14 mouse cellular contexts compared by ENCODE assay signal in genomic region chr13:12412016-12412415, GRCm38 (mm10). TPM values are rescaled to one million over a fixed set of nuclear protein-coding genes. Genes with fewer than 3 reads are reported as not detected.
DNase-seq lines count a peak whose midpoint lies in the region; ATAC-seq and TF ChIP-seq lines count a peak whose summit lies in the region.
"Had no signal": no experiment of that assay in that cellular context is flagged by ENCODE, and none has a peak within 500 bp of the region (broad histone marks: within the 10 kb centered on the region; RNA-seq: fewer than 3 reads in every experiment).

No protein-coding gene starts in this region.

- H3K36me3 ChIP-seq in spleen, adult 2 months (ENCODE audit: control insufficient read depth, insufficient read depth, low read length) = peaks cover 27% of the 10 kb centered on the region
- peaks cover 41% of the 10 kb centered on the region for H3K36me3 ChIP-seq in hindbrain, postnatal 0 days (ENCODE audit: insufficient read depth, low read length)

- H3K4me3 ChIP-seq in spleen, adult 2 months (ENCODE audit: extremely low read depth, insufficient read depth, insufficient read length) = no peak overlapping the region
- H3K4me3 ChIP-seq in hindbrain, postnatal 0 days (ENCODE audit: low read length) = no peak overlapping the region
- H3K4me3 ChIP-seq: forebrain, embryonic 12.5 days; heart, embryonic 13.5 days; limb, embryonic 15.5 days; stomach, embryonic 15.5 days had no signal

- H3K27ac ChIP-seq in spleen, adult 2 months (ENCODE audit: insufficient read depth, low read length) = peak overlapping the region; percentile 58; the same call in 1 of the 2 replicates
- H3K27ac ChIP-seq in hindbrain, postnatal 0 days = no peak overlapping the region
- H3K27ac ChIP-seq: forebrain, embryonic 12.5 days; heart, embryonic 13.5 days; limb, embryonic 15.5 days; stomach, embryonic 15.5 days had no signal

- no peak for DNase-seq in frontal cortex, postnatal 25 days (ENCODE audit: low spot score in 2 of 2)
- peak in 1 of 2 experiments; percentile 16 for DNase-seq in spleen, adult 2 months (ENCODE audit: low read depth in 1 of 2, low spot score in 2 of 2)
- DNase-seq in spleen, adult 12 weeks (ENCODE audit: low spot score) = no peak
- peak; percentile 14 for DNase-seq in lung, postnatal 14 days
- no peak for DNase-seq in hindbrain, postnatal 0 days (ENCODE audit: low spot score)
- DNase-seq in urinary bladder, postnatal 14 days (ENCODE audit: low spot score) = no peak
- DNase-seq in kidney, adult 18-20 months = no peak
- DNase-seq: cerebellum, postnatal 10 days; kidney, postnatal 25 days had no signal

- TF ChIP-seq POLR2A in spleen, adult 2 months (IDR thresholded peaks at IDR 0.05; ENCODE audit: low read depth, low read length) = no peak

- H3K9me3 ChIP-seq in hindbrain, postnatal 0 days (ENCODE audit: low read length) = no peaks in the 10 kb centered on the region
- H3K9me3 ChIP-seq: forebrain, embryonic 12.5 days; heart, embryonic 13.5 days; limb, embryonic 15.5 days; stomach, embryonic 15.5 days had no signal

- H3K9ac ChIP-seq in hindbrain, postnatal 0 days (replicated peaks; ENCODE audit: low read length) = no peak overlapping the region
- H3K9ac ChIP-seq: forebrain, embryonic 12.5 days; heart, embryonic 13.5 days; limb, embryonic 15.5 days; stomach, embryonic 15.5 days had no signal

- TF ChIP-seq CTCF in spleen, adult 2 months (IDR thresholded peaks at IDR 0.05; ENCODE audit: extremely low read depth, insufficient read depth, insufficient read length, insufficient replicate concordance) = no peak
- no peak for TF ChIP-seq CTCF in hindbrain, postnatal 0 days (IDR thresholded peaks at IDR 0.05; ENCODE audit: low read depth)

- ATAC-seq in frontal cortex, adult (ENCODE audit: low TSS enrichment) = 0 out of 2 replicates have a peak, but pooled peaks have one; percentile 27
- no peak for ATAC-seq in hindbrain, postnatal 0 days

- WGBS in spleen, adult 2 months = 13% methylated on average over 8 of the region's 8 CpGs
- WGBS in hindbrain, postnatal 0 days = 88% methylated on average over 8 of the region's 8 CpGs

- peaks cover 5% of the 10 kb centered on the region; the same call in 1 of the 2 replicates for H3K4me1 ChIP-seq in spleen, adult 2 months (ENCODE audit: control insufficient read depth, insufficient read depth, insufficient read length)
- no peaks in the 10 kb centered on the region for H3K4me1 ChIP-seq in hindbrain, postnatal 0 days (ENCODE audit: insufficient read depth, low read length)
- H3K4me1 ChIP-seq: forebrain, embryonic 12.5 days; heart, embryonic 13.5 days; limb, embryonic 15.5 days; stomach, embryonic 15.5 days had no signal

- no peak overlapping the region for H3K4me2 ChIP-seq in hindbrain, postnatal 0 days (ENCODE audit: low read depth, low read length)
- H3K4me2 ChIP-seq: forebrain, embryonic 12.5 days; heart, embryonic 13.5 days; limb, embryonic 15.5 days; stomach, embryonic 15.5 days had no signal

- H3K27me3 ChIP-seq in spleen, adult 2 months (ENCODE audit: control insufficient read depth, insufficient read depth, low read length) = no peaks in the 10 kb centered on the region
- H3K27me3 ChIP-seq in hindbrain, postnatal 0 days (ENCODE audit: insufficient read depth, low read length) = no peaks in the 10 kb centered on the region
- H3K27me3 ChIP-seq: forebrain, embryonic 12.5 days; heart, embryonic 13.5 days; limb, embryonic 15.5 days; stomach, embryonic 15.5 days had no signal

RNA-seq across cellular contexts. Expression of gene Heatr1, which starts 17.2 kb away (rescaled TPM):
- 32.7 and 51.6 TPM in 2 replicates for polyA plus RNA-seq in spleen, adult 2 months (2012; rRNA removed)
- total RNA-seq in hindbrain, postnatal 0 days (2014; rRNA removed) = 12.4 and 14.2 TPM in 2 replicates
- polyA plus RNA-seq in hindbrain, postnatal 0 days (2015; fragmentation: Nextera tagmentation; extraction: Ambion mirVana) = 5.9 and 6.4 TPM in 2 replicates

RNA-seq across cellular contexts. Expression of gene Lgals8, which starts 52.7 kb away (rescaled TPM):
- polyA plus RNA-seq in spleen, adult 2 months (2012; rRNA removed) = 21.7 and 23.5 TPM in 2 replicates
- 19.6 and 20.1 TPM in 2 replicates for total RNA-seq in hindbrain, postnatal 0 days (2014; rRNA removed)
- 28.6 and 30.0 TPM in 2 replicates for polyA plus RNA-seq in hindbrain, postnatal 0 days (2015; fragmentation: Nextera tagmentation; extraction: Ambion mirVana)
